Mouse (Mus musculus) forebrain, embryonic 11.5 days (tissue): ENCODE measurements around the gene Eya3. TPM values are rescaled to one million over a fixed set of nuclear protein-coding genes. Genes with fewer than 3 reads are reported as not detected.

ENCODE experiments used
- polyA plus RNA-seq: library from polyadenylated mRNA; unstranded; fragments of >200 nt; fragmentation: Nextera tagmentation; extraction: Ambion mirVana; gene quantifications from 2 replicates; pipeline ENCODE4 v1.2.1, GENCODE M21; 2014

Eya3 gene
- polyA plus RNA-seq, 1 experiment from 2014 or later: 31.9 TPM

Other genes starting within 250 kb of the Eya3 start
- 29.3 and 30.5 TPM in 2 replicates for gene Phactr4, start 216.5 kb upstream of the Eya3 start, polyA plus RNA-seq
- gene Med18, start 175.1 kb upstream of the Eya3 start, polyA plus RNA-seq: 27.2 and 31.8 TPM in 2 replicates
- gene Sesn2, start 128.5 kb upstream of the Eya3 start, polyA plus RNA-seq: 9.4 and 9.5 TPM in 2 replicates
- 905 and 906 TPM in 2 replicates for gene Atpif1, start 105.3 kb upstream of the Eya3 start, polyA plus RNA-seq
- gene Dnajc8, start 103.4 kb upstream of the Eya3 start, polyA plus RNA-seq: 208 and 217 TPM in 2 replicates
- 0.25 and 0.40 TPM in 2 replicates for gene Ptafr, start 74.9 kb upstream of the Eya3 start, polyA plus RNA-seq
- 4.8 and 5.5 TPM in 2 replicates for gene Xkr8, start 93.6 kb downstream of the Eya3 start, polyA plus RNA-seq
- gene Smpdl3b, start 118.3 kb downstream of the Eya3 start, polyA plus RNA-seq: 3.8 and 4.6 TPM in 2 replicates
- gene Rpa2, start 129.3 kb downstream of the Eya3 start, polyA plus RNA-seq: 177 and 187 TPM in 2 replicates
- 0.87 and 1.0 TPM in 2 replicates for gene Themis2, start 157.4 kb downstream of the Eya3 start, polyA plus RNA-seq
- gene Ppp1r8, start 204.2 kb downstream of the Eya3 start, polyA plus RNA-seq: 69.6 and 80.4 TPM in 2 replicates
- 82.3 and 83.8 TPM in 2 replicates for gene Stx12, start 245.5 kb downstream of the Eya3 start, polyA plus RNA-seq